Mouse (Mus musculus): Measurements from ENCODE around the gene Rbmx.

DNA sequence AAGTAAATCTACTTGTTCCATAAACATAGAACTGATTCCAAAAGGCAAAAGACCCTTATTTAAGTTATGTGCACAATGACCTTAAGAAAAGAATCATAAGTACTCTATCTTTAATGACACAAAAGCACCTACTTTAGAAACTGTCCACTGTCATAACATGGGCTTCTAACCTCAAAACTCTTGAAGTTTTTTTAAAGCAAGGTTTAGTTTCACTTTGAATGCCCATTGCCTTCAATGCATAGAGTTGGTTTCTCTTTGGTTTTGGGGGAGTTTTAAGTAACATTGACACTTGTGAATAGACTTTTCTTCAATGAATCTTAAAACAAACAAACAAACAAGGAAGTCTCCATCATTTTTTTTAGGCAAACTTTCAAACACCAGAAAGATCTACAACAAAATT, 55.3 kb downstream of the Rbmx start:
- no peak for TF ChIP-seq POLR2A (IDR thresholded peaks at IDR 0.05; ENCODE audit: low read depth, low read length)
- no peak for TF ChIP-seq CTCF (IDR thresholded peaks at IDR 0.05; ENCODE audit: borderline replicate concordance, insufficient read depth, low read length)

Measured in embryonic fibroblast, embryonic 13.5 days (primary cell).